Mouse (Mus musculus) liver, embryonic 11.5 days (tissue): ENCODE results near the gene Ak5. TPM values are rescaled to one million over a fixed set of nuclear protein-coding genes. Genes with fewer than 3 reads are reported as not detected.

Experiments used
- ATAC-seq: fragments of 200-750 bp; cut with Nextera tagmentation; replicated peaks from 2 replicates; pipeline ENCODE4 v1.8.0; 2017; ENCODE audit warnings: moderate number of reproducible peaks, mild to moderate bottlenecking, moderate TSS enrichment, moderate library complexity; ENCODE audit not compliant: low FRiP score
- DNase-seq: peaks from one replicate; pipeline ENCODE4 v3.0.0-alpha.2; 2017; ENCODE audit warnings: low spot score
- H3K27ac ChIP-seq: fragments of 300-500 bp; sonication (generic); 2 replicates; pipeline ENCODE4 v1.5.1; 2014; ENCODE audit warnings: mild to moderate bottlenecking, low read depth, low read length, control low read depth
- H3K27me3 ChIP-seq: fragments of 300-500 bp; sonication (generic); replicated peaks from 2 replicates; pipeline ENCODE4 v1.6.1; 2014; ENCODE audit warnings: low read length, mixed read lengths; ENCODE audit not compliant: control insufficient read depth, insufficient read depth
- H3K36me3 ChIP-seq: fragments of 300-500 bp; sonication (generic); 2 replicates; pipeline ENCODE4 v1.6.1; 2014; ENCODE audit warnings: mild to moderate bottlenecking, low read length, moderate library complexity, mixed read lengths; ENCODE audit not compliant: control insufficient read depth, insufficient read depth
- H3K4me1 ChIP-seq: fragments of 300-500 bp; sonication (generic); replicated peaks from 2 replicates; pipeline ENCODE4 v1.6.1; 2014; ENCODE audit warnings: low read length, mixed read lengths; ENCODE audit not compliant: control insufficient read depth, insufficient read depth
- H3K4me2 ChIP-seq: fragments of 300-500 bp; sonication (generic); 2 replicates; pipeline ENCODE4 v1.6.1; 2014; ENCODE audit warnings: mild to moderate bottlenecking, control low read depth, moderate library complexity
- H3K4me3 ChIP-seq: fragments of 300-500 bp; sonication (generic); 2 replicates; pipeline ENCODE4 v1.5.1; 2014; ENCODE audit warnings: low read depth, low read length, control low read depth
- H3K9ac ChIP-seq: fragments of 300-500 bp; sonication (generic); 2 replicates; pipeline ENCODE4 v1.6.1; 2014; ENCODE audit warnings: low read depth, low read length, control low read depth
- H3K9me3 ChIP-seq: fragments of 300-500 bp; sonication (generic); 2 replicates; pipeline ENCODE4 v1.6.1; 2016; ENCODE audit warnings: low read length, inconsistent platforms, mixed read lengths; ENCODE audit not compliant: control insufficient read depth
- WGBS: fragments of 180-500 bp; shearing (Covaris S2); extraction: QIAGEN DNeasy Blood & Tissue Kit; methylation state at CpG from one replicate; pipeline ENCODE4 v1.1.7; 2014; 5-methylcytosine and 5-hydroxymethylcytosine counted together
- polyA plus RNA-seq: library from polyadenylated mRNA; unstranded; fragments of >200 nt; fragmentation: Nextera tagmentation; extraction: Ambion mirVana; gene quantifications from 2 replicates; pipeline ENCODE4 v1.2.1, GENCODE M21; 2014

Ak5 gene
- 2.3 and 3.5 TPM in 2 replicates for polyA plus RNA-seq

GRCm38 (mm10) chr3:152668239-152668638 lies at the start of gene Ak5:
Gene Ak5 (minus strand): TSS chr3:152668360.
- H3K9ac ChIP-seq = no peak within 1 kb of the TSS
- peaks cover 45% of the 10 kb centered on the region for H3K27me3 ChIP-seq
- peak within 1 kb of the TSS; percentile 71 for H3K4me2 ChIP-seq
- 3% methylated on average over 5 of the region's 5 CpGs for WGBS
- H3K27ac ChIP-seq = no peak within 1 kb of the TSS
- ATAC-seq = no peak
- no peaks in the 10 kb centered on the region; the same call in 1 of the 2 replicates for H3K4me1 ChIP-seq
- DNase-seq = peak; percentile 23
- H3K36me3 ChIP-seq = no peaks in the 10 kb centered on the region
- peak within 1 kb of the TSS; percentile 42 for H3K4me3 ChIP-seq
- H3K9me3 ChIP-seq = no peaks in the 10 kb centered on the region

- Histone ChIP-seq H3K4me1 (peaks cover 4% of the 10 kb centered on the region), H3K9ac (peak within 1 kb of the TSS; percentile 73), H3K27ac (no peak within 1 kb of the TSS), H3K27me3 (no peaks in the 10 kb centered on the region), H3K4me3 (peak within 1 kb of the TSS; percentile 72), H3K4me2 (peak within 1 kb of the TSS; percentile 81), H3K9me3 (no peaks in the 10 kb centered on the region), H3K36me3 (no peaks in the 10 kb centered on the region)
- WGBS = 1% methylated on average over 48 of the region's 48 CpGs
- DNase-seq (peak; percentile 90), ATAC-seq (peak; percentile 83)
These were observed 46.1 kb upstream of the Ak5 start, which contains the start of gene Pigk for GRCm38 (mm10) chr3:152713991-152714902. Gene Pigk (plus strand): TSS chr3:152714100.

GRCm38 (mm10) chr3:152712957-152713356 lies 44.8 kb upstream of the Ak5 start:
- Histone ChIP-seq H3K4me2 (no peak overlapping the region), H3K36me3 (no peaks in the 10 kb centered on the region), H3K4me1 (peaks cover 4% of the 10 kb centered on the region), H3K27me3 (no peaks in the 10 kb centered on the region), H3K27ac (no peak overlapping the region), H3K9ac (no peak overlapping the region), H3K4me3 (no peak overlapping the region), H3K9me3 (no peaks in the 10 kb centered on the region)
- no peak for DNase-seq
- no peak for ATAC-seq
- 66% methylated on average over 4 of the region's 4 CpGs for WGBS

- Histone ChIP-seq H3K9ac (no peak overlapping the region), H3K4me3 (no peak overlapping the region), H3K36me3 (no peaks in the 10 kb centered on the region), H3K9me3 (no peaks in the 10 kb centered on the region), H3K27ac (no peak overlapping the region), H3K4me1 (peaks cover 3% of the 10 kb centered on the region), H3K27me3 (no peaks in the 10 kb centered on the region), H3K4me2 (no peak overlapping the region)
- DNase-seq (no peak), ATAC-seq (no peak)
- 78% methylated on average over 3 of the region's 3 CpGs for WGBS
These were observed 41.8 kb upstream of the Ak5 start for GRCm38 (mm10) chr3:152709936-152710335.

- DNase-seq = no peak
- Histone ChIP-seq H3K36me3 (no peaks in the 10 kb centered on the region), H3K27ac (no peak overlapping the region), H3K9me3 (no peaks in the 10 kb centered on the region), H3K9ac (no peak overlapping the region), H3K4me2 (no peak overlapping the region), H3K4me1 (no peaks in the 10 kb centered on the region), H3K4me3 (no peak overlapping the region), H3K27me3 (no peaks in the 10 kb centered on the region)
- 75% methylated on average over 5 of the region's 5 CpGs for WGBS
- ATAC-seq = no peak
These were observed 39.2 kb upstream of the Ak5 start for GRCm38 (mm10) chr3:152707321-152707823.

- H3K4me1 ChIP-seq = no peaks in the 10 kb centered on the region
- no peak for DNase-seq
- WGBS = 90% methylated on average over 2 of the region's 2 CpGs
- no peak for ATAC-seq
- H3K4me2 ChIP-seq = no peak overlapping the region
- H3K4me3 ChIP-seq = no peak overlapping the region
- no peak overlapping the region for H3K9ac ChIP-seq
- H3K27me3 ChIP-seq = no peaks in the 10 kb centered on the region
- H3K9me3 ChIP-seq = no peaks in the 10 kb centered on the region
- no peak overlapping the region for H3K27ac ChIP-seq
- no peaks in the 10 kb centered on the region for H3K36me3 ChIP-seq
These were observed 38.7 kb upstream of the Ak5 start for GRCm38 (mm10) chr3:152706901-152707300.

GRCm38 (mm10) chr3:152705826-152706225 lies 37.7 kb upstream of the Ak5 start:
- Histone ChIP-seq H3K4me2 (no peak overlapping the region), H3K36me3 (no peaks in the 10 kb centered on the region), H3K9ac (no peak overlapping the region), H3K4me3 (no peak overlapping the region), H3K27me3 (no peaks in the 10 kb centered on the region), H3K4me1 (no peaks in the 10 kb centered on the region), H3K27ac (no peak overlapping the region), H3K9me3 (no peaks in the 10 kb centered on the region)
- ATAC-seq (no peak), DNase-seq (no peak)
- 78% methylated on average over 5 of the region's 5 CpGs for WGBS

GRCm38 (mm10) chr3:152702274-152702843 lies 34.2 kb upstream of the Ak5 start:
- no peak overlapping the region for H3K9ac ChIP-seq
- H3K27me3 ChIP-seq = no peaks in the 10 kb centered on the region
- no peaks in the 10 kb centered on the region for H3K4me1 ChIP-seq
- no peaks in the 10 kb centered on the region for H3K36me3 ChIP-seq
- peak overlapping the region; percentile 12; the same call in 1 of the 2 replicates for H3K4me2 ChIP-seq
- no peak overlapping the region for H3K4me3 ChIP-seq
- H3K9me3 ChIP-seq = no peaks in the 10 kb centered on the region
- 57% methylated on average over 8 of the region's 8 CpGs for WGBS
- DNase-seq = no peak
- H3K27ac ChIP-seq = no peak overlapping the region
- ATAC-seq = no peak
